Mouse (Mus musculus): ENCODE data around the gene Brd7.

DNA sequence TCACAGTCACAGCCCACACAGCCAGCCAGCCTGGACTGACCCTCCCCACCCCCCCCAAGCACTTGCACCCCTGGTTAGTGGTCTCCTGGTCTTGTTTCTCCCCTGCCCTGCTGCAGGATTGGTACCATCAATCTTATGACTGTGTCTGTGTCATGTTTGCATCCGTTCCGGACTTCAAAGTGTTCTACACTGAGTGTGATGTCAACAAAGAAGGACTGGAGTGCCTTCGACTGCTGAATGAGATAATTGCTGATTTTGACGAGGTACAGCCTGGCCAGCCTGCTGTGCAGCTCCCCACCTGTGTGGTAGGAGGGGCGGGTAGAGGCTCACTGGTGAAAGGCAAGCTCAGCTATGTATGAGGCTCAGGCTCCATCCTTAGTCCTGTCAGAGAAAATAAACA, 36.7 kb downstream of the Brd7 start:
- TF ChIP-seq CTCF (IDR thresholded peaks at IDR 0.05; ENCODE audit: insufficient read depth, low read depth, low read length) (no peak), POLR2A (IDR thresholded peaks at IDR 0.05; ENCODE audit: insufficient read depth, low read depth, low read length) (no peak)

Measured in olfactory bulb, adult 2 months (tissue).